Mouse (Mus musculus) cerebellum, postnatal 14 days (tissue): ENCODE results near the gene Cfhr2.
"Not testable (repeated sequence)": the region's sequence is repeated elsewhere in the genome, so short reads cannot be mapped to it uniquely, and the experiment has no call there.

Experiments
- DNase-seq, 2 experiments: peaks; one replicate each; pipeline ENCODE4 v3.0.0; 2021; ENCODE audit warnings: mixed read lengths in 2 of 2

The Cfhr2 gene

GRCm38 (mm10) chr1:139858548-139858947 lies at the start of gene Cfhr2:
Cfhr2 (minus strand) TSS chr1:139858702.
- DNase-seq = no peak

- no peak for DNase-seq
These were observed 5.2 kb upstream of the Cfhr2 start for GRCm38 (mm10) chr1:139863751-139864150.

- DNase-seq = no peak
These were observed 1.7 kb upstream of the Cfhr2 start for GRCm38 (mm10) chr1:139860176-139860575.

GRCm38 (mm10) chr1:139839699-139840098 lies 18.8 kb downstream of the Cfhr2 start:
- DNase-seq = no peak

- no peak for DNase-seq
These were observed 19.2 kb downstream of the Cfhr2 start for GRCm38 (mm10) chr1:139839290-139839689.

GRCm38 (mm10) chr1:139808594-139808993 lies 49.9 kb downstream of the Cfhr2 start:
- no peak for DNase-seq

GRCm38 (mm10) chr1:139781143-139781542 lies 77.4 kb downstream of the Cfhr2 start, which contains the start of gene Gm4788:
Gm4788 (minus strand) TSS chr1:139781243.
- no peak for DNase-seq

- DNase-seq = not testable (repeated sequence)
These were observed 88.6 kb downstream of the Cfhr2 start for GRCm38 (mm10) chr1:139769913-139770312.
